Mouse (Mus musculus) liver, embryonic 14.5 days (tissue): ENCODE measurements around the gene Tead2. TPM values are rescaled to one million over a fixed set of nuclear protein-coding genes. Genes with fewer than 3 reads are reported as not detected.

ENCODE experiments used
- ATAC-seq: fragments of 200-750 bp; cut with Nextera tagmentation; 2 replicates; pipeline ENCODE4 v1.8.0; 2017; ENCODE audit warnings: moderate number of reproducible peaks, mild to moderate bottlenecking, moderate library complexity; ENCODE audit not compliant: insufficient read depth
- DNase-seq, 3 experiments: peaks; one replicate each; pipeline ENCODE4 v3.0.0-alpha.2; 2012 to 2013; ENCODE audit warnings: low read depth in 3 of 3, low spot score in 3 of 3
- H3K27ac ChIP-seq: fragments of 300-500 bp; sonication (generic); 2 replicates; pipeline ENCODE4 v1.5.1; 2014; ENCODE audit warnings: moderate library complexity, mild to moderate bottlenecking, control low read depth, inconsistent platforms
- H3K27me3 ChIP-seq: fragments of 300-500 bp; sonication (generic); 2 replicates; pipeline ENCODE4 v1.6.1; 2014; ENCODE audit warnings: mild to moderate bottlenecking, low read length, moderate library complexity; ENCODE audit not compliant: control insufficient read depth, insufficient read depth
- H3K36me3 ChIP-seq: fragments of 300-500 bp; sonication (generic); replicated peaks from 2 replicates; pipeline ENCODE4 v1.6.1; 2014; ENCODE audit warnings: low read depth; ENCODE audit not compliant: control insufficient read depth, insufficient read depth
- H3K4me1 ChIP-seq, 2 experiments: fragments of 200-500 bp in 1 of 2; fragments of 300-500 bp in 1 of 2; sonication (generic) in 1 of 2; replicated peaks; 2 replicates each; pipeline ENCODE4 v1.6.1; 2012 to 2014; ENCODE audit warnings: antibody characterized with exemption in 1 of 2, inconsistent platforms in 1 of 2, low read length in 1 of 2; ENCODE audit not compliant: control insufficient read depth in 2 of 2, insufficient read depth in 2 of 2
- H3K4me2 ChIP-seq: fragments of 300-500 bp; sonication (generic); 2 replicates; pipeline ENCODE4 v1.6.1; 2014; ENCODE audit warnings: low read depth, mild to moderate bottlenecking, control low read depth, moderate library complexity
- H3K4me3 ChIP-seq, 2 experiments: fragments of 200-500 bp in 1 of 2; fragments of 300-500 bp in 1 of 2; sonication (generic) in 1 of 2; 2 replicates each; pipeline ENCODE4 v1.5.1; 2012 to 2014; ENCODE audit warnings: low read depth in 2 of 2, low read length in 2 of 2, mild to moderate bottlenecking in 2 of 2, control low read depth in 1 of 2, inconsistent platforms in 1 of 2, moderate library complexity in 1 of 2; ENCODE audit not compliant: insufficient read depth in 1 of 2
- H3K9ac ChIP-seq: fragments of 300-500 bp; sonication (generic); replicated peaks from 2 replicates; pipeline ENCODE4 v1.6.1; 2014; ENCODE audit warnings: mild to moderate bottlenecking, control low read depth, moderate library complexity
- H3K9me3 ChIP-seq: fragments of 300-500 bp; sonication (generic); 2 replicates; pipeline ENCODE4 v1.6.1; 2016; ENCODE audit warnings: low read length, mixed read lengths; ENCODE audit not compliant: control insufficient read depth
- CTCF ChIP-seq: IDR thresholded peaks from 2 replicates; pipeline ENCODE4 v1.5.1; 2016; ENCODE audit warnings: antibody characterized with exemption, low read depth, control low read depth
- EP300 ChIP-seq: IDR thresholded peaks from 2 replicates; pipeline ENCODE4 v1.6.1; 2016; ENCODE audit warnings: antibody characterized with exemption, low read depth
- WGBS: fragments of 180-500 bp; shearing (Covaris S2); extraction: QIAGEN DNeasy Blood & Tissue Kit; methylation state at CpG from one replicate; pipeline ENCODE4 v1.1.7; 2014; ENCODE audit not compliant: insufficient replicate concordance; 5-methylcytosine and 5-hydroxymethylcytosine counted together
- polyA plus RNA-seq, 2 experiments: library from polyadenylated mRNA; depleted of rRNA in 1 of 2; stranded (reverse) in 1 of 2; unstranded in 1 of 2; fragments of >200 nt; fragmentation: Nextera tagmentation in 1 of 2; extraction: Ambion mirVana in 1 of 2; gene quantifications; 2 replicates each; pipeline versions ENCODE4 v1.2.1 to v1.2.3; 2012 to 2014

Tead2 gene
- polyA plus RNA-seq, 2 experiments = 4.1 to 10.0 TPM

GRCm38 (mm10) chr7:45257063-45257840, 41.7 kb downstream of the Tead2 start:
- Histone ChIP-seq H3K27ac (no peak overlapping the region), H3K27me3 (no peaks in the 10 kb centered on the region), H3K4me1 (no peaks in the 10 kb centered on the region), H3K9me3 (no peaks in the 10 kb centered on the region), H3K4me3 (no peak overlapping the region), H3K9ac (no peak overlapping the region), H3K4me2 (no peak overlapping the region), H3K36me3 (no peaks in the 10 kb centered on the region)
- DNase-seq (no peak), ATAC-seq (no peak)
- 51% methylated on average over 11 of the region's 11 CpGs for WGBS
- TF ChIP-seq CTCF = no peak
- TF ChIP-seq EP300 = no peak

GRCm38 (mm10) chr7:45259281-45259680, 43.7 kb downstream of the Tead2 start:
- H3K9me3 ChIP-seq = no peaks in the 10 kb centered on the region
- no peaks in the 10 kb centered on the region for H3K27me3 ChIP-seq
- no peak overlapping the region for H3K27ac ChIP-seq
- no peaks in the 10 kb centered on the region for H3K36me3 ChIP-seq
- ATAC-seq = no peak
- no peak for DNase-seq
- 66% methylated on average over 8 of the region's 8 CpGs for WGBS
- H3K4me2 ChIP-seq = no peak overlapping the region
- 0 out of 4 replicates have a peak, but pooled peaks cover 0 to 2% of the 10 kb centered on the region in 2 experiments for H3K4me1 ChIP-seq
- no peak overlapping the region for H3K9ac ChIP-seq
- no peak overlapping the region for H3K4me3 ChIP-seq
- TF ChIP-seq EP300 (no peak), CTCF (no peak)

GRCm38 (mm10) chr7:45262266-45262665, 46.7 kb downstream of the Tead2 start:
- Histone ChIP-seq H3K27ac (no peak overlapping the region), H3K36me3 (no peaks in the 10 kb centered on the region), H3K4me2 (no peak overlapping the region), H3K4me1 (0 out of 4 replicates have a peak, but pooled peaks cover 0 to 2% of the 10 kb centered on the region in 2 experiments), H3K4me3 (no peak overlapping the region), H3K9me3 (no peaks in the 10 kb centered on the region), H3K9ac (no peak overlapping the region), H3K27me3 (no peaks in the 10 kb centered on the region)
- DNase-seq = no peak
- WGBS = 44% methylated on average over 7 of the region's 7 CpGs
- no peak for ATAC-seq
- TF ChIP-seq EP300 = no peak
- TF ChIP-seq CTCF = no peak

GRCm38 (mm10) chr7:45263006-45263607, 47.6 kb downstream of the Tead2 start:
- no peak overlapping the region for H3K4me3 ChIP-seq
- no peak overlapping the region for H3K27ac ChIP-seq
- 54% methylated on average over 7 of the region's 7 CpGs for WGBS

GRCm38 (mm10) chr7:45264348-45264747, 48.8 kb downstream of the Tead2 start:
- no peak overlapping the region for H3K9ac ChIP-seq
- H3K4me2 ChIP-seq = no peak overlapping the region
- H3K27ac ChIP-seq = no peak overlapping the region
- DNase-seq (no peak), ATAC-seq (no peak)
- no peaks in the 10 kb centered on the region for H3K27me3 ChIP-seq
- no peak overlapping the region for H3K4me3 ChIP-seq
- no peaks in the 10 kb centered on the region for H3K9me3 ChIP-seq
- 38% methylated on average over 3 of the region's 3 CpGs for WGBS
- no peaks in the 10 kb centered on the region for H3K36me3 ChIP-seq
- TF ChIP-seq EP300 (no peak), CTCF (no peak)
- H3K4me1 ChIP-seq = 0 out of 4 replicates have a peak, but pooled peaks cover 0 to 2% of the 10 kb centered on the region in 2 experiments

More at GRCm38 (mm10) chr7:45263006-45263607, 47.6 kb downstream of the Tead2 start:
- Histone ChIP-seq H3K9me3 (no peaks in the 10 kb centered on the region), H3K9ac (no peak overlapping the region), H3K36me3 (no peaks in the 10 kb centered on the region), H3K4me1 (0 out of 4 replicates have a peak, but pooled peaks cover 0 to 2% of the 10 kb centered on the region in 2 experiments), H3K27me3 (no peaks in the 10 kb centered on the region), H3K4me2 (no peak overlapping the region)
- DNase-seq = no peak
- ATAC-seq = no peak
- no peak for TF ChIP-seq EP300
- TF ChIP-seq CTCF = no peak
